Mouse (Mus musculus) liver, postnatal 0 days (tissue): ENCODE measurements around the gene Cyp2s1.

Experiments
- CTCF ChIP-seq: sonication (generic); IDR thresholded peaks from 2 replicates; pipeline ENCODE4 v1.5.1; 2016; ENCODE audit warnings: antibody characterized with exemption, low read depth
- EP300 ChIP-seq: IDR thresholded peaks from 2 replicates; pipeline ENCODE4 v1.6.1; 2016; ENCODE audit warnings: antibody characterized with exemption, low read depth, mild to moderate bottlenecking

GRCm38 (mm10) chr7:25783746-25784145 is 33.0 kb downstream of the Cyp2s1 start:
- TF ChIP-seq CTCF (no peak), EP300 (no peak)
